Mouse (Mus musculus) left cerebral cortex, postnatal 4 days (tissue): ENCODE results near the gene H2afy2. TPM values are rescaled to one million over a fixed set of nuclear protein-coding genes. Genes with fewer than 3 reads are reported as not detected.
A peak's percentile ranks its signal among the peaks of the same experiment; 100 is the strongest.

Experiments used
- DNase-seq: peaks from one replicate; pipeline ENCODE4 v3.0.0-alpha.2; 2022
- intact Hi-C: fragments of 180-260 bp; cut with DNase I; formaldehyde crosslinking; loops from one replicate; pipeline ENCODE4 v1.15.1; 2025
- total RNA-seq, 2 experiments: library from RNA; stranded (reverse); gene quantifications; 2 replicates each; pipeline ENCODE4 v1.2.3; 2021

The H2afy2 gene
- total RNA-seq, 2 experiments from 2014 or later = 124 to 126 TPM

DNA sequence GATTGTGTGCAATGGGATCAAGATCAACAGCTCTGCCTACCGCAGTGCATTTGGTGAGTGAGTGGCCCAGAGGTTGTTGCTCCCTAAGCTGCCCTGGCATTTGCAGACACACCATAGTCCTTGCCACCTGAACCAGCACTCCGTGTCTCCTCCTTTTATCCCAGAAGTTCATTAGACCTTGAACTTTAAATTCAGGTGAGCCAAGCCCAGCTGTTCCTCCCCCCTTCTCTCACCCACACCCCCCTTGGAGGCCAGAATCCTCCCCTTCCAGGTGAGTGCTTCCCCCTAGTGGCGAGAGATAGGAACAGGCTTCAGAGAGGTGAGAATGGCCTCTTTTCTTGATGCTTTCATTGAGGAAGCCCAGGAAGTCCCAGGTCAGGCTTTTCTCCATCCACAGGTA is 49.6 kb downstream of the H2afy2 start:
- intact Hi-C loops = no loop called here
- no peak for DNase-seq

DNA sequence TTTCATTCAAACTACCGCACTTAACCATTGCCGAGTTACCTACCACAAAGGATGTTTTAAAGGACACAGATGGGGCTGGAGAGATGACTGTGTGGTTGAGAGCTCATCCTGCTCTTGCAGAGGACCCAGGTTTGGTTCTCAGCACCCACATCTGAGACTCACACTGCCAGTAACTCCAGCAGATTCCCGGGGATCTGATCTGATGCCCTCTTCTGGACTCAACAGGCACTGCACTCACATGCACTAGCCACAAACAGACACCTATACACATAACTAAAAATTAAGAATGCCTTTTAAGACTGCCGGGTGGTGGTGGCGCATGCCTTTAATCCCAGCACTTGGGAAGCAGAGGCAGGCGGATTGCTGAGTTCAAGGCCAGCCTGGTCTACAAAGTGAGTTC is 53.8 kb downstream of the H2afy2 start:
- intact Hi-C loops = no loop called here
- DNase-seq = no peak

DNA sequence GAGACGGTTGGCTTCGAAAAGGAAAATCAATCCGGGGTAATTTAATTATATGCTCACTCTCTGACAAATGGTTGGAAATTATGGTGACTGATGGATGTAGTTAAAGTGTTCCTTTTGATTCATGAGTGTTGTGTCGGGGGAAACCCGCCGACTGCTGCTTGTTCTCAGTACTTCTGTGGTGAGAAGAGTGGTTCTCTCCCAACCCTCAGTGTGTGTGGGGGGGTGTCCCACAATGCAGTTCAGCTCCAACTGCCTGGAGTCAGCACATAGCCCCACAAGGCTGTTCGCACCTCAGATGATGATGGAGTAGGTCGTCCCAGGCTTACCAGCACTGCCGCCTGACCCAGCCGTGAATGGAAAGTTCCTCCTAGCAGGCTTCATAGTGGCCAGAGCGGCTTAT is 54.8 kb downstream of the H2afy2 start:
- intact Hi-C loops = no loop called here
- DNase-seq = no peak

DNA sequence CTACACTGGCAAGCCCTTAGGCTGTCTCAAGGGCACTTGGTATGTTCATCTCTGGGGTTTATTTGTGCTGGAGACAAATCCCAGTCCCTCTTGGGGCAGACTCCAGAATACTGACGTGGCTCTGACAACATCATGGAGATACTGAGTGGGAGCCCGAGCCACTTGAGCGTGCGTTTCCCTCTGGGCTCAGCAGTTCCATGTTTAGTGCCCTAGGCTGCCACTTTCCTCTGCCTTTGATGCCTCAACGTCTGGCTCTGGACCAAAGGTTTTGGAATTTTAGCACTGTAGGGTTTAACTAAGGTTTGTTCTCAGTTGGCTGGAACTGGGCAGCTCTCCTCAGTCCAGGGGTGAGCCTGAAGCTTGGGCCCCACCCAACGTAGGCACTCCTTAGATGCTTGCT is 60.7 kb downstream of the H2afy2 start:
- intact Hi-C loops = no loop called here

DNA sequence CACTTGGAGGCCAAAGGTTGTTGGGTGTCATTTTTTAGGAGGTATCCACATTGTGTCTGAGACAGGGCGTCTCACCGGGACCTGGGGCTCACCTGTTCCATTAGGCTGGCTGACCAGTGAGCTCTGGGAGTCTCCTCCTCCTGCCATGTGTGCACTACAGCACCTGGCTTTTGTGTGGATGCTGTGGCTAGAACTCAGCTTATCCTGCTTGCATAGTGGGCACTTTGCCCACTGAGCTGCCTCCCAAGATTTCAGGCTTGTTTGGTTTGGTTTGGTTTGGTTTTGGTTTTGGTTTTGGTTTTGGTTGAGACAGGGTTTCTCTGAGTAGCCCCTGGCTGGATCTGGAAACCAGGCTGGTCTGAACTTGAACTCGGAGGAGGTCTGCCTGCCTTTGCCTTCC is 61.7 kb downstream of the H2afy2 start:
- intact Hi-C loops = no loop called here
- DNase-seq = no peak

More for the DNA sequence above, 60.7 kb downstream of the H2afy2 start:
- no peak for DNase-seq

DNA sequence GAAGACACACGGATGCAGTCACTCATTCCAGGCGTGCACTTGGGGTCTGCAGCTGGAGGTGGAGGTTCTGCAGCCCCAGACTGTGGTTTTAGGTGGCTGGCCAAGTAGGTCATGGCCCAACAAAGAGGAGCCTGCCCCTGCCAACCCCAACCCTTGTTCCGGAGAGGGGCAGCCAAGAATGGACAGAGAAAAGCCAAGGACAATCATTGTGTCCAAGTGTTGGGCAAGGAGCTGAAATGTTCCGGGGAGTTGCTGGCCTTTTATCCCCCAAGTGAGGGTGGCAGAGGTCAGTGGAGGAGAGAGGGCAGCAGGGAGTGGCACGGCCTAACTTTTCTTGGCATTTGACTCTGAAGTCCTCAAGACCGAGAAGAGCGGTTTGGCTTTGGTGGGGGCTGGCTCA is 63.6 kb downstream of the H2afy2 start:
- intact Hi-C loops = no loop called here
- no peak for DNase-seq

DNA sequence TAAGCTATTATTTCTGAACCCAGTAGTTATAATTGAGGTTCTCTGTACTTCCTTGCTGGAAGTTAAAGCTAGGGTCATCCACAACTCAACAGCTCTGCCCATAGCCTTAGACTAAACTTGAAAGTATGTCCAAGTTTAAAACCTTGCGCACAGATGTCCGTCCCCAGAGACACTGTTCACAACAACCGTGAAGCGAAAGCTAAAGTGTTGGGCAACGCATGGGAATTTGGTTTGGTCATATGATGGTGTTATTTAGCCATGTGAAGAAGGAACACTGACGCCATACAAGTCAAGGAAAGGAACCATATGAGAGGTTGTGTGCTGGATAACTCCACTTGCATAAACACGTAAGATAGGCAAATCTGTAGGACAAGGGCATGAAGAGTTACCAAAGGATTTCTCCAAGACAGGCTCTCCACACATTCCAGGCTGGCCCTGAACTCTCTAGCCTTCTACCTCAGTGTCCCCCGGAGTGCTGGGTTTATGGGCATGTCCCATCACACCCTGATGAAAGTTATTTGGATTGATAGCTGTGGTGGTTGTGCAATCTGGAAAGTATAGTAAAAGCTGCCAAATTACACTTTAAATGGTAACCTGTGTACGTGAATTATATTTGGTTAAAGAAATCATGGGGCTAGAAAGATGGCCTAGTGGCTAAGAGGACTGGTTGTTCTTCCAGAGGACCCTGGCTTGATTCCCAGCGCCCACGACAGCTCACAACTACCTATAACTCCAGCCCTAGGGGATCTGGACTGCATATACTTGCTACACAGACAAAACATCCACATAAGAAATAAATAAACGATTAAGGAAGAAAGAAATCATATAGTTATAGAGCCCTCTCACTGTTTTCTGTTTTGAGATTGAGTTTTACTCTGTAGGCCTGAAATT is 66.3 kb downstream of the H2afy2 start:
- DNase-seq = no peak
- intact Hi-C loops = no loop called here

DNA sequence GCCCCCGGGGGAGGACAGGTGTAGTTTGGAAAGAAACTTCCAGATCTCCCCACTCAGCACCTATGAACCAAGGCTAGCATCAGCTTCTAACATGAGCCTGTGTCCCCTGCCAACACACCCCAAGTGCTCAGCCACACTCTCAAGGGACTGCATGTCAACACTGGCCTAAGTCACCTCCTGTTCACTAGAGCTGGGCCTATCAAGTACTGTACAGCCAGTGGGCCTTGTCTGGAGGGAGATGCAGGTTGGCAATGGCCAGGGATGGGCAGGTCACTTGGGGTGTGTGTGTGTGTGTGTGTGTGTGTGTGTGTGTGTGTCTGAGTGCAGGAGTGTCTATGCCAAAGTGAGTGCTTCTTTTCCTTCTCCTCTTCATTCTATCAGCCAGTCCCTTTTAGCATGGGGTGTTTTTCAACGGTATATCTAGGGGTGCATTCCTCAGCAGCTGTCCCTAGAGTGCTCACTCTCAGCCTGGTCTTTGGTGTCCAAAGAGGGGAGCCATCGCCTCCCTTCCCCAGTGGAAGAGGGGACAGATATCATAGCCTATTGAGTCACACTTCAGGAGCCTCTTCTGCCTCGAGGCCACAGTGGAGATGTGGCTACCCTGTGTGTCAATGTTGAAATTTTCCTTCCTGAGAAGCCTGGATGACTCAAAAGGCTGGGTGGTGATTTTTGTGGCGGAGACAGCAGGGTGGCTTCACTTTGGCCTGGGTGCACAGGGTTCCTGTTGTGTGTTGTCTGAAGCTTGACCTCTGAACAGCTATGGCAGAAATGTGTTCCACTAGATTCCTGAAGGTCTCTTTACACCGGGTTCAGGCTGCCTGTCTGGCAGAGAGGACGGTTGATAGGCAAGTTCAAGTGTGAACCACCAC is 67.7 kb downstream of the H2afy2 start:
- intact Hi-C loops = no loop called here
- no peak for DNase-seq

DNA sequence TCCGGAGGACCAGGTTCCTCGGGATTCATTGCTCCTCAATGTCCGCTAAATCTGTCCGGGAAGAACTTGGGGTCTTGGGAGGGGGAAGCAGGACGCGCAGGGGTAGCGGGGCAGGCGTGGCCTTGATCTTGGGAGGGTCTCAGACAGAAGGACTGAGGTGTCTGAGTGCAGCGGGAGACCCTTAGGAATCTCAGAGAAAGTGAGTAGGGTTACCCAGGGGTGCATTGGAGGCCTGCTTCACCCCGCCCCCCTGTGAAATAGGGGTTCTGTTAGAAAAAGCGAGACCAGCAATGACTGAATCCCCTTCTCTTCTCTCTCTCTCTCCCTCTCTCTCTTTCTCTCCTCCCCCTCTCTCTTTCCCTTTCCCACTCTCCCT is 68.5 kb downstream of the H2afy2 start:
- no peak for DNase-seq
- intact Hi-C loops = no loop called here

DNA sequence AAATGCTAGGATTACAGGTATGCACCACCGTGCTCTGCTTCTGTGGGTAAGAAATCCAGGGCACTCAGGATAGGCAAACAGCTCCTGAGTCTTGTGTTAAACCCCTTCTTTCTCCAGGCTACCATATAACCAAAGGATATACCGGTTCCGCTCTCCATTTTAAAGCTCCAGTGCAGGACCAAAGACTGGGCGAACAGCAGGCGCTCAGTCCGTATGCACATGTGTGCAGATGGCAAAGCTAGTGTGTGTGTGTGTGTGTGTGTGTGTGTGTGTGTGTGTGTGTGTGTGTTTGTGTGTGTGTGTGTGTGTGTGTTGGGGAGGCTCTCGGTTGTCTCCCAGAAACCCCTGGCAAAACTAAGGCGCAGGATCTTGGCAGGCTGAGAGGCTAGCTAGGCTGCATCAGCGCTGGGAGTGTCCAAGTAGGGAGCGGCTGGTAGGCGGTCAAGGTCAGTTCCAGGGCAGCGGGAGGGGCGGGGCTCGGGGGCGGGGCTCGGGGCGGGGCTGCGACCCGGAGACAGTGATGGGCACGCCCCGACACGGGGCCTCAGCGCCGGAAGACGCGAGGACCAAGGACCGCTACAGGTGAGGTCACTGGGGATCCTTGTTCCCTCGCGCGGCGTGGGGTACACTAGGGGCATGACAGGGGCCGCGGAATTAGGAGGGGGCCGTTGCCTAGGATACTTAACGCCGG is 69.0 kb downstream of the H2afy2 start, which contains the start of gene Aifm2:
Aifm2 (plus strand) TSS at position 493 of the 691 bp plus-strand sequence.
- intact Hi-C loops = no loop called here
- peak; percentile 39 for DNase-seq

DNA sequence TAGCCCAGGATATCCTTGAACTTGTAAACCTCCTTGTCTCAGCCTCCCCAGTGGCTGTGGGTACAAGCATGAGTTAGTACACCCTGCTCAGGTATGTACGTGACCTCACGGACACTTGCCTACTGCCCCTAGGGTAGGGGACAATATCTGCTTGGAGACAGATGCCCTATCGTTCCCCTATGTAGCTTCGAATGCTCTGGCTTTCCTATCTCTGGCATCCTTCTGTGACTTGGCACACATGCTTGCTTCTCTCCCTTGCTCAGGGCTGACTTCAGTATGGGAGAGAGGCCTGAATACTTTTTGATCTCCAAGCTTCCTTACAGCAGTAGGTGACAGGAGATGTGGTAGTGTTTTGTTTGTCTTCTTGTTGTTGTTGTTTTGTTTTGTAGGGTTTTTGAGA is 69.8 kb downstream of the H2afy2 start:
- DNase-seq = no peak
- intact Hi-C loops = no loop called here

DNA sequence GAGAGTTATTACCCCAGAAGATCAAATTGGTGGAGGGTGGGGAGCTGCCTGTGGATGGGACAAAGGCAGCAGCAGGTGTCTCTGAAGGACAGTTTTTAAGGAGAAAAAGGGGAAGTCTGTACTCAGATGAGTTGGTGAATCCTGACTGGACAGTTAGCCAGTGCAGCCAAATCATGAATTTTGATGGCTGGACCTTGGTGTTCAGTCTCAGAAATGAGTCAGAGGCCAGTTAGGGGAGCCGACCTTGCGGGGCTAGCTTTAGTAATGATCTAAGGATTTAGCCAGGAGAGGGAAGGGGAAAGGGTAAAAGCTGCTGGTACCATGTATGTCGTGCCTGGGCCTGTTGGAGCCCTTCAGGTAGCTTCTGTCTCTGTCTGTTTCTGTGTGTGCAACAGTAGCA is 70.3 kb downstream of the H2afy2 start:
- DNase-seq = no peak
- intact Hi-C loops = no loop called here

DNA sequence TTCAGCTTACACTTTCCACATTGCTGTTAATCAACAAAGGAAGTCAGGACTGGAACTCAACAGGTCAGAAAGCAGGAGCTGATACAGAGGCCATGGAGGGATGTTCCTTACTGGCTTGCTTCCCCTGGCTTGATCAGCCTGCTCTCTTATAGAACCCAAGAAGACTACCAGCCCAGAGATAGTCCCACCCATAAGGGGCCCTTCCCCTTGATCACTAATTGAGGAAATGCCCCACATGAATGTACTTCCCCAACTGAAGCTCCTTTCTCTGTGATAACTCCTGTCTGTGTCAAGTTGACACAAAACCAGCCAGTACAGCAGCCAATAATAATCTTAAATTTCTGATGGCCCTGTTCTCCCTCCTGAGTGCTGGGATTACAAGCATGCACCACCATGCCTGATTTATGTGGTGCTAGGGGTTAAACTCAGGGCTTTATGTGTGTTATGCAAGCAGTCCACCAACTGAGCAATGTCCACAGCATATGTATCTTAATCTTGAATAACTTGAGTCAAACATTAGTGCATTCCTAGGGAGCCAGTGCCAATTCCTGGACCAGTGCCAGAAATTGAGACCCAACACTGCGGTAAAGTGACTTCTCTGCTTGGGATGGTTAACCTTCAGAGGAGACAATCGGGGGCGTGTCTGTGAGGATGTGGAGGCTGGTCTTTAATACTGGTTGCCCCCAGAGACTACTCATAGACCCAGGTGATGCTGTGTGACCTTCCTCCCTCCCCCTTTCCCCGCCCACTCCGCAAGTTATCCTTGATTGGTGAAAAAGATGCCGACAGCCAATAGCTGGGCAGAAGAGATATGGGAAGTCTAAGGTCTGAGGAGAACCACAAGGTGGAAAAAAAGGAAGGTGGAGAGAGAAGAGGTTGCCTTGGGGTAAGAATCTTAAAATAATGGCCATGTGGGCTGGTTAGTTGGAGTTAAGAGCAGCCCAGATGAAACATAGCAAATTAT is 77.3 kb downstream of the H2afy2 start:
- DNase-seq = no peak
- intact Hi-C loops = no loop called here

DNA sequence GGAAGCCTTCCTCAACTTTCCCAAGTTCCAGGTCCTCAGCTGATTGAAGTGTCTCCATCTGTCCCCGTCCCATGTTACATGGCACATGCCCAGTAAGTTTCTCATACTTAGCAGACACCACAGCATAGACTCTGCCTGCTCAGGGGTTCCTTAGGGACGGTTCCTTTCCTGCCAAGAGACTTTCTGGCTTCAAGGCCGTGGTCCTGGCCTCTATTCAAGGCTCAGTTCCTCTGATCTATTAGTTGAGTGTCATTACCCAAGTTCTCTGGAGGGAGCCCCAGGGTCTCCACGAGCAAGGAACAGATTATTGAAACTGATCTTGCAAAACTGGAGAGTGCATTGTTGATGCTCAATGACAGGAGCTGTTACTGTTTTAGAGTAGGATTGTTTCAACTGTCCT is 79.3 kb downstream of the H2afy2 start:
- DNase-seq = no peak
- intact Hi-C loops = no loop called here

DNA sequence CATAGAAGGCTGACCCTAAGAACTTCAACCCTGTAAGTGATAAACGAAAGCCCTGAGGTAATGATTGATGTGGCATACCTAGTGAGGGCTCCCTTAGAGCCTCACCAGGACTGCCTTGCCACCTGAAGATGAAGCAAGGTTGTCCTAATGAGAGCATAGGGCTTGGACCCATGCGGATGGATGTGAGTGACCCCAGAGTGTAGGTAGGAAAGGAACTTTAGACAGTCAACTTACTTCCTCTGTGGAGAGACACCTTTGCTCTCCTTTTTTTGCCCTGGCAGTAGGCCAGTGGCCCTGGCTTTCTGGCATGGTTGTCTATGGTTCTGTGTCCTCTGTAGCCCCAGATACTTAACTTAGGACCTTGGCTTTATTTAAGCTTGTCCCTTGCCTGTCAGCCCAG is 86.9 kb downstream of the H2afy2 start:
- no peak for DNase-seq
- intact Hi-C loops = no loop called here

DNA sequence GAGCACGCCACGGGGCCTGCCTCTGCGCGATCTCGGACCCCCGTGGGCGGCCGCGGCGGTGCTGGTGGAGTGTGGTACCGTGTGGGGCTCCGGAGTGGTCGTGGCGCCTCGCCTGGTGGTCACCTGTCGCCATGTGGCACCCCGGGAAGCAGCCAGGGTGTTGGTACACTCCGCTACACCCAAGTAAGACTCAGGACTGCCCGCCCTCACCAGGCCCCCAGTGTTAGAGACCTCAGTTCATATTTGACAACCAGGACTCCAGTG is 87.5 kb downstream of the H2afy2 start:
- intact Hi-C loops = no loop called here
- no peak for DNase-seq

DNA sequence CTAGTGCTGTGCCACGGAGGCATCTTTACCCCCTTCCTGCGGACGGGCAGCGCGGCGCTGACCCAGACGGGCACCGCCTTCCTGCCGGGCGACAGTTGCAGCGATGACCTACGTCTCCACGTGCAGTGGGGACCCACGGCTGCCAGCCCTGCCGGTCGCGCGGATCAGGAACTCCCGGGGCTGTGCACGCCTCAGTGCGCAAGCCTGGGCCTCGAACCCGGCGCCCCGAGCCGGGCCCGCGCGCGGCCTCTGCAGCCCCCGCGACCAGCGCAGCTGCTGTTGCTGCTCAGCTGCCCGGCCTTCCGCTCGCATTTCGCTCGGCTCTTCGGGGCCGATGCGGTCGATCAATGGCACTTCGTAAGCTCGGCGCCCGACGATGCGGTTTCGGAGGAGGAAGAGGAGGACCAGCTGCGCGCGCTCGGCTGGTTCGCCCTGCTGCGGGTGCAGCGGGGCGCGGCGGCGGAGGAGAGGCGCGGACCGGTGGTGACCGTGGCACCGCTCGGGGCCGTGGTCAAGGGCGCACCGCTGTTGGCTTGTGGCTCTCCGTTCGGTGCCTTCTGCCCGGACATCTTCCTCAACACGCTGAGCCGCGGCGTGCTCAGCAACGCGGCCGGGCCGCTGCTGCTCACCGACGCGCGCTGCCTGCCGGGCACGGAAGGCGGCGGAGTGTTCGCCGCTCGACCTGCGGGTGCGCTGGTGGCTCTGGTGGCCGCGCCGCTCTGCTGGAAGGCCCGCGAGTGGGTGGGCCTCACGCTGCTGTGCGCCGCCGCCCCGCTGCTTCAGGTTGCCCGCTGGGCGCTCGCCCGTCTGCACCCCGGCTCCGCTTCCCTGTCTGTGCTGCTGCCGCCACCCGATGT is 88.0 kb downstream of the H2afy2 start:
- no peak for DNase-seq
- intact Hi-C loops = no loop called here

DNA sequence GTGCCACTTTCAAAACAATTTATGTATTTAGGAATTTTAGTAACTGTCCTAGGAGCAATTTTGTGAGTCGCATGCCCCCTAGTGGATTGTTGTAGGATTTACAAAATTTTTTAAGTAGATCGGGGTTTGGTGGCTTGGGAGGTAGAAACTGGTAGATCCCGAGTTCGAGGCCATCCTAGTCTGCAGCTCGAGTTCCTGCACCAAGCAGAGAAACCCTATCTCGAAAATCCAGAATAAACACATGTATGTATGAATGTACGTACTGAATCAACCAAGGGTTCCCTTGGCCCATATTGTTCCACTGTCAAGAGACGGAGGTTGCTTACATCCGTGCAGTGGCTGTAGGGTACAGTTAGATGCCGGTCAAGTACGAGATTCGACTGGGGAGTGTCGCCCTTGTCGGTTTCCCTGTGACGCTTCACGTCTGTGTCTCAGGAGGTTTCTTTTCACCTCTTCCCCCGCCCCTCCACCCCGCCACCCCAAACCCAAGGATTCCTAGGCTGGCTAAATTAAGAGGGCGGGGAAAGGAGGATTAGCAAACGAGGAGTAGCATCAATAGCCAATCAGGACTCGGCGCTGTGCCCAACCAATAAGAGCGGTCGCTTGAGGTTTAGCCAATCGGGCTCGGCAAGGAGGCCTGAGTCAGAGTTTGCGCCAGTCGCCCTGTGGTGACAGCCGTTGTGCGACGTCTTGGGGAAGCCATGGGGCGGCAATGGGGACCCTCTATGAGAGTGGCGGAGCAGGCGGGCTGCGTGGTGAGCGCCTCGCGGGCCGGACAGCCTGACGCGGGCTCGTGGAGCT is 88.9 kb downstream of the H2afy2 start, which contains the start of gene Tysnd1:
Tysnd1 (plus strand) TSS at position 645 of the 801 bp plus-strand sequence.
- DNase-seq = peak; percentile 99
- intact Hi-C loops = no loop called here

DNA sequence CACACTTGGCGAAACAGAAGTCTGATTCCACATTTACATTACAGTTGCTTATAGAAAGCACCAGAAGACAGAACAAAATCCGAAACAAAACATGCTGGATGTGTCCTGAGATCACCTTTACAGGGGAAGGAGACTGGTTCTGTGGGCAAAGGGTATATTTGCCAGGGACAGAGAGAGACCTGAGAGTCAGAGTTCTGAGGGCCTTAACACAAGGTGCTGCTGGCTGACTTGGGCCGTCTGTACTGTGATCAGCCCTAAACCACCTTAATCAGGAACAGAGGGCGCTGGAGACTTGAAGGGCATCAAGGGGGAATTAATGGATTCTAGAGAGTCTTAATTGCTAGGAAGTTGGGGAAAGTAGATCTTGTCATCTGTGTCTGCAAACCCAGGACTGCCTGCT is 90.4 kb downstream of the H2afy2 start:
- DNase-seq = no peak
- intact Hi-C loops = no loop called here
